In the genomic region with DNA sequence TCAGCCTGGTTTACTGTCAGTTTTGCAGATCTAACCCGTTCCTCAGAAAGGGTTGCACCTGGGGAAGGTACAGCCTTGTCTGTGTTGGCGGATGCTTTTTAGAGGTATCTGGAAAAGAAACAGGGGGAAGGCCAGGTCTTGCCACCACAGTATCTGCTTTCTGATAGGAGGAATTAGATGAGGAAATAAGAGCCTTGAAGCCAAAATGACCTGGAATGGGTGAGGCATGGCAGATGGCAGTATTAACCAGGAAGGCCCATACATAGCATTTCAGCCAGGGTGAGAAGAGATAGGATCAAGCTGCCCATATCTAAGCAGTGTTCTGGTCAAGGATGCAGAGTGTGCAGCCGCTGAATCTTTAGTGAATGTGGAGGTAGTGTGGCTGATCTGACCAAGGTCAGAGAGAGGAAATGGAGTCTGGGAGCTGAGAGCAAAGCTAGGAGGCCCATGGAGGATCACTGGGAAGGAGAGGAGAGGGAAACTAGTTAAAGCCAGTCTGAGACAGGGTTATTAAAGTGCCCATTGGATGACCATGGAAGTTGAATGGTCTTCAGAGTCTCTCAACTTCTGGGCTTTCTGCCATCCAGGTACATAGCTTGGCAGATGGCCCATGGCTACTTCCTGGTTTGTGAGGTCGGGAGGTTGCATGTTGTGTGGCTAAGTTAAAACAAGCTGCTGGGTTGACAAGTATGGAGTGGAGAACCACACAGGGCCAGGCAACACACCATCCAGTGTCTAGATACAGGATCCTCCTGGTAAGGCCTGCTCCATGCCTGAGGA, we compare ENCODE assay signal across 9 mouse cellular contexts. TPM values are rescaled to one million over a fixed set of nuclear protein-coding genes. Genes with fewer than 3 reads are reported as not detected.
DNase-seq lines count a peak whose midpoint lies in the region; ATAC-seq and TF ChIP-seq lines count a peak whose summit lies in the region.
"Had no signal": no experiment of that assay in that cellular context is flagged by ENCODE, and none has a peak within 500 bp of the region (broad histone marks: within the 10 kb centered on the region; RNA-seq: fewer than 3 reads in every experiment).

No protein-coding gene starts in this region.

- peak; percentile 37; the same call in 1 of the 2 replicates for TF ChIP-seq EP300 in lung, postnatal 0 days (IDR thresholded peaks at IDR 0.05)

- H3K9ac ChIP-seq in forebrain, embryonic 13.5 days = no peak overlapping the region
- no peak overlapping the region for H3K9ac ChIP-seq in kidney, embryonic 16.5 days (replicated peaks; ENCODE audit: low read length)
- H3K9ac ChIP-seq in hindbrain, embryonic 14.5 days = no peak overlapping the region
- no peak overlapping the region for H3K9ac ChIP-seq in lung, postnatal 0 days (replicated peaks; ENCODE audit: low read depth)
- H3K9ac ChIP-seq: liver, embryonic 13.5 days had no signal

- no peaks in the 10 kb centered on the region for H3K27me3 ChIP-seq in forebrain, embryonic 13.5 days
- H3K27me3 ChIP-seq in forebrain, embryonic 10.5 days (ENCODE audit: poor library complexity, severe bottlenecking) = no peaks in the 10 kb centered on the region
- H3K27me3 ChIP-seq in kidney, adult 2 months (replicated peaks; ENCODE audit: control insufficient read depth, insufficient read depth, low read length) = no peaks in the 10 kb centered on the region
- no peaks in the 10 kb centered on the region for H3K27me3 ChIP-seq in kidney, embryonic 16.5 days (ENCODE audit: insufficient read depth, low read length)
- no peaks in the 10 kb centered on the region for H3K27me3 ChIP-seq in hindbrain, embryonic 14.5 days (ENCODE audit: control insufficient read depth, insufficient read depth, low read length)
- H3K27me3 ChIP-seq in lung, postnatal 0 days (replicated peaks; ENCODE audit: insufficient read depth, low read length) = no peaks in the 10 kb centered on the region
- H3K27me3 ChIP-seq: liver, embryonic 13.5 days had no signal

- 93% methylated on average over 4 of the region's 4 CpGs for WGBS in forebrain, embryonic 13.5 days
- 92% methylated on average over 4 of the region's 4 CpGs for WGBS in forebrain, embryonic 10.5 days
- 58% methylated on average over 4 of the region's 4 CpGs for WGBS in kidney, adult 2 months
- WGBS in kidney, embryonic 16.5 days = 80% methylated on average over 4 of the region's 4 CpGs
- 90% methylated on average over 4 of the region's 4 CpGs for WGBS in hindbrain, embryonic 14.5 days
- 70% methylated on average over 4 of the region's 4 CpGs for WGBS in lung, postnatal 0 days

- peak overlapping the region; percentile 20; the same call in 1 of the 2 replicates for H3K27ac ChIP-seq in forebrain, embryonic 13.5 days
- H3K27ac ChIP-seq in forebrain, embryonic 10.5 days = no peak overlapping the region
- peak overlapping the region; percentile 66 for H3K27ac ChIP-seq in kidney, adult 2 months (ENCODE audit: insufficient read depth, low read depth, low read length)
- H3K27ac ChIP-seq in kidney, embryonic 16.5 days (ENCODE audit: low read length) = no peak overlapping the region
- H3K27ac ChIP-seq in hindbrain, embryonic 14.5 days = peak overlapping the region; percentile 49; the same call in 1 of the 2 replicates
- H3K27ac ChIP-seq in lung, postnatal 0 days (ENCODE audit: low read length) = peak overlapping the region; percentile 70; the same call in 1 of the 2 replicates
- H3K27ac ChIP-seq: liver, embryonic 13.5 days had no signal

- ATAC-seq in forebrain, embryonic 13.5 days = no peak
- ATAC-seq in kidney, embryonic 16.5 days (ENCODE audit: low FRiP score, low TSS enrichment) = no peak
- ATAC-seq in hindbrain, embryonic 14.5 days (ENCODE audit: low FRiP score) = no peak
- peak; percentile 57 for ATAC-seq in lung, postnatal 0 days

- no peak for DNase-seq in forebrain, embryonic 10.5 days (ENCODE audit: extremely low spot score, low spot score)
- DNase-seq in kidney, adult 2 months = peak; percentile 86
- no peak for DNase-seq in hindbrain, embryonic 14.5 days (ENCODE audit: low spot score)
- peak; percentile 89 for DNase-seq in lung, postnatal 0 days (ENCODE audit: low spot score)
- no peak for DNase-seq in spleen, postnatal 4 days (ENCODE audit: low spot score in 2 of 2)
- no peak for DNase-seq in urinary bladder, adult 2 months (ENCODE audit: low spot score)
- DNase-seq: liver, embryonic 13.5 days had no signal

- no peak overlapping the region for H3K4me3 ChIP-seq in forebrain, embryonic 13.5 days
- no peak overlapping the region for H3K4me3 ChIP-seq in forebrain, embryonic 10.5 days
- H3K4me3 ChIP-seq in kidney, adult 2 months (ENCODE audit: insufficient read depth, low read depth, low read length) = no peak overlapping the region
- H3K4me3 ChIP-seq in kidney, embryonic 16.5 days (ENCODE audit: low read length) = no peak overlapping the region
- no peak overlapping the region for H3K4me3 ChIP-seq in hindbrain, embryonic 14.5 days (replicated peaks; ENCODE audit: low read length)
- H3K4me3 ChIP-seq in lung, postnatal 0 days (ENCODE audit: low read depth, low read length) = no peak overlapping the region
- H3K4me3 ChIP-seq: liver, embryonic 13.5 days had no signal

- H3K9me3 ChIP-seq in forebrain, embryonic 13.5 days (replicated peaks) = no peaks in the 10 kb centered on the region
- H3K9me3 ChIP-seq in forebrain, embryonic 10.5 days = no peaks in the 10 kb centered on the region
- H3K9me3 ChIP-seq in kidney, embryonic 16.5 days (ENCODE audit: low read length) = no peaks in the 10 kb centered on the region
- no peaks in the 10 kb centered on the region for H3K9me3 ChIP-seq in hindbrain, embryonic 14.5 days (ENCODE audit: control insufficient read depth, low read length)
- H3K9me3 ChIP-seq in lung, postnatal 0 days (ENCODE audit: low read length) = no peaks in the 10 kb centered on the region
- H3K9me3 ChIP-seq: liver, embryonic 13.5 days had no signal

- TF ChIP-seq CTCF in kidney, adult 2 months (conservative IDR thresholded peaks at IDR 0.05; ENCODE audit: insufficient read depth, insufficient read length, low read depth, low read length) = no peak
- no peak for TF ChIP-seq CTCF in lung, postnatal 0 days (IDR thresholded peaks at IDR 0.05)

- H3K36me3 ChIP-seq in forebrain, embryonic 13.5 days (ENCODE audit: poor library complexity, severe bottlenecking) = peaks cover 67% of the 10 kb centered on the region
- H3K36me3 ChIP-seq in forebrain, embryonic 10.5 days (replicated peaks) = peaks cover 73% of the 10 kb centered on the region
- no peaks in the 10 kb centered on the region for H3K36me3 ChIP-seq in kidney, adult 2 months (ENCODE audit: control insufficient read depth, insufficient read depth, low read length)
- H3K36me3 ChIP-seq in kidney, embryonic 16.5 days (ENCODE audit: insufficient read depth, low read length) = peaks cover 19% of the 10 kb centered on the region
- H3K36me3 ChIP-seq in hindbrain, embryonic 14.5 days (replicated peaks; ENCODE audit: control insufficient read depth, insufficient read depth) = peaks cover 85% of the 10 kb centered on the region
- H3K36me3 ChIP-seq in lung, postnatal 0 days (ENCODE audit: insufficient read depth, low read length) = no peaks in the 10 kb centered on the region

- H3K4me2 ChIP-seq in forebrain, embryonic 13.5 days = no peak overlapping the region
- no peak overlapping the region for H3K4me2 ChIP-seq in kidney, embryonic 16.5 days (replicated peaks; ENCODE audit: low read depth, low read length)
- no peak overlapping the region for H3K4me2 ChIP-seq in hindbrain, embryonic 14.5 days (replicated peaks)
- H3K4me2 ChIP-seq in lung, postnatal 0 days (replicated peaks; ENCODE audit: low read depth, low read length) = no peak overlapping the region
- H3K4me2 ChIP-seq: liver, embryonic 13.5 days had no signal

- TF ChIP-seq POLR2A in kidney, adult 2 months (IDR thresholded peaks at IDR 0.05; ENCODE audit: low read depth, low read length) = no peak

- H3K4me1 ChIP-seq in forebrain, embryonic 13.5 days = peaks cover 30% of the 10 kb centered on the region
- H3K4me1 ChIP-seq in forebrain, embryonic 10.5 days = peaks cover 9% of the 10 kb centered on the region
- peaks cover 13% of the 10 kb centered on the region for H3K4me1 ChIP-seq in kidney, adult 2 months (ENCODE audit: control insufficient read depth, insufficient read depth, low read length)
- peaks cover 11% of the 10 kb centered on the region; the same call in 1 of the 2 replicates for H3K4me1 ChIP-seq in kidney, embryonic 16.5 days (ENCODE audit: insufficient read depth, low read length)
- no peaks in the 10 kb centered on the region for H3K4me1 ChIP-seq in hindbrain, embryonic 14.5 days (replicated peaks; ENCODE audit: control insufficient read depth, insufficient read depth, low read length)
- H3K4me1 ChIP-seq in lung, postnatal 0 days (ENCODE audit: insufficient read depth, low read depth, low read length) = peaks cover 7% of the 10 kb centered on the region; the same call in 1 of the 2 replicates

RNA-seq across cellular contexts. Expression of a gene that starts 17.4 kb away (rescaled TPM):
- polyA plus RNA-seq in forebrain, embryonic 13.5 days (2015; fragmentation: Nextera tagmentation; extraction: Ambion mirVana) = 30.9 and 37.3 TPM in 2 replicates
- polyA plus RNA-seq in forebrain, embryonic 10.5 days (2016; fragmentation: Nextera tagmentation; extraction: Ambion mirVana) = 36.0 and 37.1 TPM in 2 replicates
- 21.7 and 22.0 TPM in 2 replicates for polyA plus RNA-seq in kidney, adult 2 months (2012; rRNA removed)
- polyA plus RNA-seq in kidney, embryonic 16.5 days (2015; fragmentation: Nextera tagmentation; extraction: Ambion mirVana) = 34.8 TPM in 2 replicates
- polyA plus RNA-seq in hindbrain, embryonic 14.5 days (2014; fragmentation: Nextera tagmentation; extraction: Ambion mirVana) = 67.2 and 67.7 TPM in 2 replicates
- polyA plus RNA-seq in lung, postnatal 0 days (2015; fragmentation: Nextera tagmentation; extraction: Ambion mirVana) = 10.1 and 11.2 TPM in 2 replicates
- polyA plus RNA-seq in urinary bladder, adult 2 months (2012; rRNA removed) = 38.4 and 46.2 TPM in 2 replicates

RNA-seq across cellular contexts. Expression of a gene that starts 20.3 kb away (rescaled TPM):
- polyA plus RNA-seq in forebrain, embryonic 13.5 days (2015; fragmentation: Nextera tagmentation; extraction: Ambion mirVana) = 81.0 and 84.5 TPM in 2 replicates
- 62.3 and 67.8 TPM in 2 replicates for polyA plus RNA-seq in forebrain, embryonic 10.5 days (2016; fragmentation: Nextera tagmentation; extraction: Ambion mirVana)
- 24.7 and 27.0 TPM in 2 replicates for polyA plus RNA-seq in kidney, adult 2 months (2012; rRNA removed)
- polyA plus RNA-seq in kidney, embryonic 16.5 days (2015; fragmentation: Nextera tagmentation; extraction: Ambion mirVana) = 94.4 and 95.6 TPM in 2 replicates
- polyA plus RNA-seq in hindbrain, embryonic 14.5 days (2014; fragmentation: Nextera tagmentation; extraction: Ambion mirVana) = 93.9 and 108 TPM in 2 replicates
- polyA plus RNA-seq in lung, postnatal 0 days (2015; fragmentation: Nextera tagmentation; extraction: Ambion mirVana) = 43.5 and 56.6 TPM in 2 replicates
- polyA plus RNA-seq in urinary bladder, adult 2 months (2012; rRNA removed) = 290 and 354 TPM in 2 replicates

Comparison
In these comparisons a context has a peak if more than half of its experiments do, and no peak if none do; other contexts are left out.
1. H3K27ac ChIP-seq: peak in forebrain, embryonic 13.5 days (single experiment), kidney, adult 2 months (single experiment), hindbrain, embryonic 14.5 days (single experiment) and lung, postnatal 0 days (single experiment); none in forebrain, embryonic 10.5 days (single experiment) and kidney, embryonic 16.5 days (single experiment).
2. DNase-seq: peak in kidney, adult 2 months (single experiment) and lung, postnatal 0 days (single experiment); none in forebrain, embryonic 10.5 days (single experiment), hindbrain, embryonic 14.5 days (single experiment), spleen, postnatal 4 days (0 of 2) and urinary bladder, adult 2 months (single experiment).